Mouse (Mus musculus): ENCODE measurements around the gene Vipr2. TPM values are rescaled to one million over a fixed set of nuclear protein-coding genes. Genes with fewer than 3 reads are reported as not detected.

The Vipr2 gene
- polyA plus RNA-seq, 1 experiment, result 0.31 TPM

- H3K4me2 ChIP-seq (ENCODE audit: low read depth), result no peak overlapping the region
- no peaks in the 10 kb centered on the region for H3K36me3 ChIP-seq (ENCODE audit: control insufficient read depth, insufficient read depth)
- H3K79me2 ChIP-seq (ENCODE audit: control insufficient read depth, insufficient read depth), result no peaks in the 10 kb centered on the region
- H3K27me3 ChIP-seq (ENCODE audit: control insufficient read depth, insufficient read depth, insufficient read length), result no peaks in the 10 kb centered on the region
- TF ChIP-seq POLR2A (IDR thresholded peaks at IDR 0.05; ENCODE audit: insufficient read length, low read depth) (no peak), REST (IDR thresholded peaks at IDR 0.05; ENCODE audit: insufficient read depth, insufficient read length) (no peak), MYOD1 (IDR thresholded peaks at IDR 0.05; ENCODE audit: control insufficient read depth in 1 of 3, insufficient read length in 2 of 3, low read depth in 2 of 3) (no peak), MYOG (IDR thresholded peaks at IDR 0.05; ENCODE audit: control insufficient read depth in 1 of 3, insufficient read depth in 1 of 3, insufficient read length in 2 of 3, low read depth in 2 of 3) (no peak)
- H3K4me3 ChIP-seq, result no peak overlapping the region
- no peak overlapping the region for H3ac ChIP-seq (ENCODE audit: control insufficient read depth, insufficient read length)
Measured at GRCm38 (mm10) chr12:116193952-116194351, 116.4 kb downstream of the Vipr2 start.

- Histone ChIP-seq H3K4me3 (no peak overlapping the region), H3K36me3 (ENCODE audit: control insufficient read depth, insufficient read depth) (no peaks in the 10 kb centered on the region), H3K4me2 (ENCODE audit: low read depth) (no peak overlapping the region), H3ac (ENCODE audit: control insufficient read depth, insufficient read length) (no peak overlapping the region), H3K27me3 (ENCODE audit: control insufficient read depth, insufficient read depth, insufficient read length) (no peaks in the 10 kb centered on the region), H3K79me2 (ENCODE audit: control insufficient read depth, insufficient read depth) (no peaks in the 10 kb centered on the region)
- TF ChIP-seq MYOG (IDR thresholded peaks at IDR 0.05; ENCODE audit: control insufficient read depth in 1 of 3, insufficient read depth in 1 of 3, insufficient read length in 2 of 3, low read depth in 2 of 3) (no peak), E2F4 (IDR thresholded peaks at IDR 0.05; ENCODE audit: insufficient read depth) (no peak), MYOD1 (IDR thresholded peaks at IDR 0.05; ENCODE audit: control insufficient read depth in 1 of 3, insufficient read length in 2 of 3, low read depth in 2 of 3) (no peak), TCF3 (IDR thresholded peaks at IDR 0.05; ENCODE audit: insufficient read length, low read depth) (no peak), MAX (IDR thresholded peaks at IDR 0.05; ENCODE audit: low read depth) (no peak), USF1 (IDR thresholded peaks at IDR 0.05; ENCODE audit: low read depth) (no peak), POLR2A (IDR thresholded peaks at IDR 0.05; ENCODE audit: insufficient read length, low read depth) (no peak), REST (IDR thresholded peaks at IDR 0.05; ENCODE audit: insufficient read depth, insufficient read length) (no peak), CEBPB (IDR thresholded peaks at IDR 0.05; ENCODE audit: insufficient read depth, poor library complexity, severe bottlenecking) (no peak), SRF (IDR thresholded peaks at IDR 0.05; ENCODE audit: control insufficient read depth, insufficient read length, low read depth) (no peak), POLR2AphosphoS2 (IDR thresholded peaks at IDR 0.05; ENCODE audit: insufficient read length, low read depth) (no peak)
Measured at GRCm38 (mm10) chr12:116194641-116195040, 117.1 kb downstream of the Vipr2 start.

Other genes starting within 250 kb of the Vipr2 start
- 14.5 TPM for gene Zfp386, start 30.0 kb upstream of the Vipr2 start, polyA plus RNA-seq (2012; fragmentation: generic; extraction: Trizol)
- gene Wdr60, start 185.3 kb downstream of the Vipr2 start, polyA plus RNA-seq (2012; fragmentation: generic; extraction: Trizol), result 4.5 TPM
- gene Gm11027, start 197.7 kb downstream of the Vipr2 start, polyA plus RNA-seq (2012; fragmentation: generic; extraction: Trizol), result not detected
- gene Esyt2, start 203.5 kb downstream of the Vipr2 start, polyA plus RNA-seq (2012; fragmentation: generic; extraction: Trizol), result 16.1 TPM

Measured in myocyte (in vitro differentiated cells).